ENCODE assay signal across 22 mouse cellular contexts in the genomic region with DNA sequence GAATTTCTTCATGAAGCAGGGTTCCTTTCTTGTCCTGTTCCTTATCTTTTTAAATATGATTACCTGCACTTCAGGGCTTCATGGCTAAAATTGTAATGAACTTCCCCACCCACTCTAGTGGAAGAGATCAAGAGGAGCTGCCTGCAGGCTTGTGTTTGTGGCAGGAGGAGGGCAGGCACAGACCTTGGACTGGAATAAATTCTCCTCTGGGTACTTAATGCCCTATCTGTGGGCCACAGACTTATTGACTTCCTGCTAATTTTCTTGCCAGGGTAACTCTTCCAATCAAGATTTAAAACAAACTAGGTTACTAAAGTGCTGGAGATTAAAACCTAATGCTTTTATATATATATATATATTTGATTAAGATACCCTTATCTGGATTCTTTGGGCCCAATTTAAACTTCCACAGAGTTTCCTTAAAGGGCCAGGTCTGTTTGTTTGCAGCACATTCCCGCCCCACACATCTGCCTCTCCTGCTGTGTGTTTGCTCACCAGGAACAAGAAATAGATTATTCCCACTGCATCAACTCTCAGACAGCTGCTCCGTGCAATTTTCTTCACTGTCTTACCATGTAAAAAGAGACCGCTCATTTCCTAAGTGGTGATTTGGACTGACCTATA.
"Had no signal": no experiment of that assay in that cellular context is flagged by ENCODE, and none has a peak within 500 bp of the region (broad histone marks: within the 10 kb centered on the region; RNA-seq: fewer than 3 reads in every experiment).

No protein-coding gene starts in this region.

- H3K27me3 ChIP-seq: liver, embryonic 15.5 days; lung, embryonic 15.5 days; midbrain, embryonic 12.5 days; midbrain, embryonic 15.5 days; neural tube, embryonic 13.5 days had no signal

- DNase-seq: kidney, adult 11 months; kidney, adult 8-10 months; kidney, postnatal 10 days; kidney, postnatal 4 days; liver; lung, adult 18-20 months; lung, postnatal 10 days; lung, postnatal 36 days; right cerebral cortex, adult 18-20 months; right cerebral cortex, postnatal 14 days; right cerebral cortex, postnatal 4 days; thymus, postnatal 25 days had no signal

- H3K9ac ChIP-seq: kidney, embryonic 15.5 days; limb, embryonic 13.5 days; liver, embryonic 12.5 days; liver, embryonic 15.5 days; lung, embryonic 15.5 days; midbrain, embryonic 12.5 days; midbrain, embryonic 15.5 days; neural tube, embryonic 13.5 days had no signal

- H3K9me3 ChIP-seq: kidney, embryonic 15.5 days; limb, embryonic 10.5 days; limb, embryonic 13.5 days; liver, embryonic 12.5 days; liver, embryonic 15.5 days; lung, embryonic 15.5 days; midbrain, embryonic 12.5 days; midbrain, embryonic 15.5 days; neural tube, embryonic 13.5 days had no signal

- H3K27ac ChIP-seq: kidney, embryonic 15.5 days; limb, embryonic 10.5 days; limb, embryonic 13.5 days; liver, embryonic 12.5 days; liver, embryonic 15.5 days; lung, embryonic 15.5 days; midbrain, embryonic 12.5 days; midbrain, embryonic 15.5 days; neural tube, embryonic 13.5 days had no signal

- H3K4me3 ChIP-seq: kidney, embryonic 15.5 days; limb, embryonic 10.5 days; limb, embryonic 13.5 days; liver, embryonic 12.5 days; liver, embryonic 15.5 days; lung, embryonic 15.5 days; midbrain, embryonic 12.5 days; midbrain, embryonic 15.5 days; myocyte; neural tube, embryonic 13.5 days had no signal

- H3K36me3 ChIP-seq: kidney, embryonic 15.5 days; limb, embryonic 10.5 days; limb, embryonic 13.5 days; liver, embryonic 12.5 days; liver, embryonic 15.5 days; lung, embryonic 15.5 days; midbrain, embryonic 12.5 days; midbrain, embryonic 15.5 days; neural tube, embryonic 13.5 days had no signal

- H3K4me1 ChIP-seq: kidney, embryonic 15.5 days; limb, embryonic 10.5 days; limb, embryonic 13.5 days; liver, embryonic 12.5 days; liver, embryonic 15.5 days; lung, embryonic 15.5 days; midbrain, embryonic 12.5 days had no signal

- H3K4me2 ChIP-seq: kidney, embryonic 15.5 days; limb, embryonic 13.5 days; liver, embryonic 12.5 days; liver, embryonic 15.5 days; lung, embryonic 15.5 days; midbrain, embryonic 12.5 days; midbrain, embryonic 15.5 days; neural tube, embryonic 13.5 days had no signal

- ATAC-seq: liver, embryonic 12.5 days; midbrain, embryonic 15.5 days had no signal
